Mouse (Mus musculus) limb, embryonic 12.5 days (tissue): Measurements from ENCODE around the gene Moap1. TPM values are rescaled to one million over a fixed set of nuclear protein-coding genes. Genes with fewer than 3 reads are reported as not detected.

ENCODE experiments used
- ATAC-seq: fragments of 200-750 bp; cut with Nextera tagmentation; 2 replicates; pipeline ENCODE4 v1.8.0; 2017; ENCODE audit warnings: low read depth, moderate TSS enrichment; ENCODE audit not compliant: insufficient number of reproducible peaks, insufficient read depth, low FRiP score, low TSS enrichment
- H3K27ac ChIP-seq: fragments of 300-500 bp; sonication (generic); 2 replicates; pipeline ENCODE4 v1.5.1; 2016; ENCODE audit warnings: mild to moderate bottlenecking, moderate library complexity
- H3K27me3 ChIP-seq: fragments of 300-500 bp; sonication (generic); 2 replicates; pipeline ENCODE4 v1.6.1; 2016; ENCODE audit warnings: mild to moderate bottlenecking, moderate library complexity
- H3K36me3 ChIP-seq: fragments of 300-500 bp; sonication (generic); 2 replicates; pipeline ENCODE4 v1.6.1; 2016; ENCODE audit warnings: mild to moderate bottlenecking, moderate library complexity
- H3K4me1 ChIP-seq: fragments of 300-500 bp; sonication (generic); replicated peaks from 2 replicates; pipeline ENCODE4 v1.6.1; 2016
- H3K4me2 ChIP-seq: fragments of 300-500 bp; sonication (generic); 2 replicates; pipeline ENCODE4 v1.6.1; 2016; ENCODE audit warnings: mild to moderate bottlenecking, moderate library complexity
- H3K4me3 ChIP-seq: fragments of 300-500 bp; sonication (generic); replicated peaks from 2 replicates; pipeline ENCODE4 v1.5.1; 2016; ENCODE audit warnings: mild to moderate bottlenecking
- H3K9ac ChIP-seq: fragments of 300-500 bp; sonication (generic); replicated peaks from 2 replicates; pipeline ENCODE4 v1.6.1; 2016; ENCODE audit warnings: mild to moderate bottlenecking, moderate library complexity
- H3K9me3 ChIP-seq: fragments of 300-500 bp; sonication (generic); 2 replicates; pipeline ENCODE4 v1.6.1; 2016; ENCODE audit warnings: mild to moderate bottlenecking, moderate library complexity
- WGBS: fragments of 180-500 bp; shearing (Covaris S2); methylation state at CpG from one replicate; pipeline ENCODE4 v1.1.7; 2016; 5-methylcytosine and 5-hydroxymethylcytosine counted together
- polyA plus RNA-seq: library from polyadenylated mRNA; unstranded; fragments of >200 nt; fragmentation: Nextera tagmentation; extraction: Ambion mirVana; gene quantifications from 2 replicates; pipeline ENCODE4 v1.2.1, GENCODE M21; 2016

Moap1 gene
- polyA plus RNA-seq, 1 experiment from 2014 or later = 34.1 TPM

DNA sequence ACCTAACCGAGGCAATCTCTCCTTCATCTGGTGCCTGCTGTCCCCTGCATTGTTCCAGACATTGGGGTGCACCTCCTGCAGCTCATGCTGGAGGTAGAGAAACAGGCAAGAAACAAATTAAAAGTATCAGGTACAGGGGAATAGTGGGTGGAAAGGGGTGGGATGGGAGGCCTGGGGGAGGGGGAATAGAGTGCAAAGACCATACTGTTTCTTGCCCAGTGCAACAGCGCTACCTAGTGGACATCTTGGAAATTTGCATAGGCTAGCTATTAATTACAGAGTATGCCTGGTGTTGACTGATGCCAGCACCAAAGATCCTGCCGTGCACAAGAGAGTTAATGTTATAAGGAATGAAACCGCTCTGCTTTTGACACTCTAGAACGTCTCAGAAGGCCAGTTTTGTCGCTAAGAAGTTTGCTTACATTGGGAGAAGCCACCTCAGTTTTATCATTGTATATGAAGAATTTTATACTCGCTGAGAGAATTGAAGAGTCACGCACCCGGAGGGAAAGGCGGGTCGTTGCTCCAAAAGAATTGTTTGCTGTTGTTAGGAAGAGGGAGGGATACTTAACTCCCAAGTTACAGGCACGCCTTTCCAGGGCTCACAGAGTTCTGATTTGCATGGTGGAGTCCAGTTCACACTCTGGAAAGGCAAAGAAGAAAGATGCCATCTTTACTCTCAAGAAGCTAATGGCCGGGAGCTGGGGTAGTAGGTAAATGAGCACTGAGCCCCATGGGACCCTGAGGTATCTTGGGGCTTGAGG, 23.7 kb downstream of the Moap1 start:
- Histone ChIP-seq H3K27ac (no peak overlapping the region), H3K9ac (no peak overlapping the region), H3K4me2 (peak overlapping the region; percentile 39), H3K9me3 (no peaks in the 10 kb centered on the region), H3K27me3 (no peaks in the 10 kb centered on the region), H3K36me3 (no peaks in the 10 kb centered on the region), H3K4me3 (no peak overlapping the region), H3K4me1 (peaks cover 9% of the 10 kb centered on the region)
- WGBS = 31% methylated on average over 13 of the region's 13 CpGs
- ATAC-seq = peak; percentile 50; the same call in 1 of the 2 replicates

DNA sequence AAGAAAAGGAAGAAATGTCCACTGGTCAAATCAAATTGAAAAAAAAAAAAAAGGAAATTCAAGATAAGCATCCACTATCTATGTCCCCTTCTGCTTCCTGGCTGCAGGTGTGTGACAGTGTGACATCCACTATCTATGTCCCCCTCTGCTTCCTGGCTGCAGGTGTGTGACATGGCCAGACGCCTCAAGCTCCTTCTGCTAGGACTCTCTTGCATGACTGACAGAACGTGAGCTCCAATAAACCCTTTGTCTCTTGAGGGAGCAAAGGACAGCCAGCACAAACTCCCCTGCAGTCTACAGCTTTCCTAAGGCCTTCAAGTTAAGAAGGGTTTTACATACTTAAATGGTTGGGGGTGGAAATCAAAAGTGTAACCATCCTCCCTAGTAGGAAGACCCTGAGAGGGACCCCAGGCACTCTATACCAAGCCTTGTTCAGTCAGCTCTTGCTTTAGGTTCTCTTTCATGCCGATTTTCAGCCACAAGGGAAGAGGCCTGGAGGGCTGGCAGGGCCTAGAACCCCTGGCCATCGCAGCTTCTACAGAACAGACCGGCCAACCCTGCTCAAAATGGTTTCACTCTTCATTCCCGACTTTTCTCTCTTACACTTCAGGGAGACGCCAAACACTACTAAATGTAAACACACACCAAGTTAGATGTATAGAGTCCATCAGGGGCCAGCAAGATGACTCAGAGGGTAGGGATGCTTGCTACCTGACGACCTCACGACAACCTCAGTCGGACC, 28.6 kb downstream of the Moap1 start:
- Histone ChIP-seq H3K27ac (no peak overlapping the region), H3K4me3 (no peak overlapping the region), H3K4me1 (peaks cover 35% of the 10 kb centered on the region), H3K9ac (no peak overlapping the region), H3K9me3 (no peaks in the 10 kb centered on the region), H3K4me2 (no peak overlapping the region), H3K36me3 (no peaks in the 10 kb centered on the region), H3K27me3 (no peaks in the 10 kb centered on the region)
- WGBS = 84% methylated on average over 10 of the region's 10 CpGs
- ATAC-seq = no peak

DNA sequence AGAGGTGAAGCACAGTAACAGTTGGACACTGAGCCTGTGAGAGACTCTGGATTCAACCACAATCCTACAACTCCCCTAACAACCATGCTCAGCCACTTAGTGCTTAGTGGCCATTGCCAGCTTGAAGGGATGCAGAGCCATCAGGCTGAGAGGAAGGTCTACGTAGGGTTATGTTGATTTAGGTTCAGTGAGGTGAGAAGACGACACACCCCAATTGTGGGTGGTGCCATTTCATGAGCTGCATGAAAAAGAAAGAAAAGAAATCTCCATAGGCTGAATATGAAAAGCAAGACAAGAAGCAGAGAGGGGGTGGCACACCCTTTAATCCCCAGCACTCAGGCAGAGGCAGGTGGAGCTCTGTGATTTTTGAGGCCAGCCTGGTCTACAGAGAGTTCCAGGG, 29.3 kb downstream of the Moap1 start:
- H3K9me3 ChIP-seq = no peaks in the 10 kb centered on the region
- no peak overlapping the region for H3K9ac ChIP-seq
- no peaks in the 10 kb centered on the region for H3K36me3 ChIP-seq
- H3K4me2 ChIP-seq = no peak overlapping the region
- ATAC-seq = no peak
- H3K4me3 ChIP-seq = no peak overlapping the region
- H3K27ac ChIP-seq = no peak overlapping the region
- H3K4me1 ChIP-seq = peaks cover 31% of the 10 kb centered on the region
- WGBS = 75% methylated on average over 2 of the region's 2 CpGs
- no peaks in the 10 kb centered on the region for H3K27me3 ChIP-seq

GRCm38 (mm10) chr12:102713153-102713865, 30.2 kb downstream of the Moap1 start:
- H3K27me3 ChIP-seq = no peaks in the 10 kb centered on the region
- H3K9me3 ChIP-seq = no peaks in the 10 kb centered on the region
- 56% methylated on average over 20 of the region's 20 CpGs for WGBS
- ATAC-seq = no peak
- no peaks in the 10 kb centered on the region for H3K36me3 ChIP-seq
- no peak overlapping the region for H3K9ac ChIP-seq
- H3K4me1 ChIP-seq = peaks cover 30% of the 10 kb centered on the region
- H3K4me3 ChIP-seq = no peak overlapping the region
- H3K27ac ChIP-seq = 0 out of 2 replicates have a peak overlapping the region, but pooled peaks have one; percentile 0
- H3K4me2 ChIP-seq = peak overlapping the region; percentile 11; the same call in 1 of the 2 replicates

- no peak overlapping the region for H3K27ac ChIP-seq
- H3K27me3 ChIP-seq = no peaks in the 10 kb centered on the region; the same call in 1 of the 2 replicates
- no peak overlapping the region for H3K4me3 ChIP-seq
- no peak overlapping the region for H3K9ac ChIP-seq
- no peaks in the 10 kb centered on the region for H3K9me3 ChIP-seq
- no peaks in the 10 kb centered on the region for H3K36me3 ChIP-seq
- peaks cover 30% of the 10 kb centered on the region for H3K4me1 ChIP-seq
- 51% methylated on average over 4 of the region's 4 CpGs for WGBS
- no peak overlapping the region for H3K4me2 ChIP-seq
- ATAC-seq = no peak
These were observed 32.5 kb downstream of the Moap1 start for GRCm38 (mm10) chr12:102710851-102711375.

GRCm38 (mm10) chr12:102709896-102710295, 33.6 kb downstream of the Moap1 start:
- WGBS = 77% methylated on average over 5 of the region's 5 CpGs
- Histone ChIP-seq H3K4me2 (no peak overlapping the region), H3K4me1 (peaks cover 37% of the 10 kb centered on the region), H3K4me3 (no peak overlapping the region), H3K27me3 (no peaks in the 10 kb centered on the region; the same call in 1 of the 2 replicates), H3K27ac (no peak overlapping the region), H3K9ac (no peak overlapping the region), H3K9me3 (no peaks in the 10 kb centered on the region), H3K36me3 (no peaks in the 10 kb centered on the region)
- ATAC-seq = no peak

- no peak overlapping the region for H3K9ac ChIP-seq
- H3K36me3 ChIP-seq = no peaks in the 10 kb centered on the region
- WGBS = 81% methylated on average over 11 of the region's 11 CpGs
- H3K9me3 ChIP-seq = no peaks in the 10 kb centered on the region
- H3K4me3 ChIP-seq = no peak overlapping the region
- peaks cover 40% of the 10 kb centered on the region for H3K4me1 ChIP-seq
- no peak overlapping the region for H3K4me2 ChIP-seq
- no peak for ATAC-seq
- no peak overlapping the region for H3K27ac ChIP-seq
- H3K27me3 ChIP-seq = peaks cover 8% of the 10 kb centered on the region
These were observed 35.2 kb downstream of the Moap1 start for GRCm38 (mm10) chr12:102708220-102708619.

GRCm38 (mm10) chr12:102706833-102707463, 36.5 kb downstream of the Moap1 start:
- peaks cover 45% of the 10 kb centered on the region for H3K4me1 ChIP-seq
- H3K9ac ChIP-seq = no peak overlapping the region

GRCm38 (mm10) chr12:102705906-102706640, 37.4 kb downstream of the Moap1 start:
- H3K9me3 ChIP-seq = no peaks in the 10 kb centered on the region
- peak overlapping the region; percentile 95 for H3K4me2 ChIP-seq
- no peaks in the 10 kb centered on the region for H3K36me3 ChIP-seq
- no peak for ATAC-seq
- WGBS = 83% methylated on average over 6 of the region's 6 CpGs
- no peak overlapping the region for H3K27ac ChIP-seq
- H3K27me3 ChIP-seq = peaks cover 9% of the 10 kb centered on the region
- H3K4me1 ChIP-seq = peaks cover 45% of the 10 kb centered on the region
- H3K9ac ChIP-seq = no peak overlapping the region
- no peak overlapping the region for H3K4me3 ChIP-seq

More at GRCm38 (mm10) chr12:102706833-102707463, 36.5 kb downstream of the Moap1 start:
- Histone ChIP-seq H3K36me3 (no peaks in the 10 kb centered on the region), H3K4me2 (no peak overlapping the region), H3K4me3 (no peak overlapping the region), H3K27ac (no peak overlapping the region), H3K27me3 (peaks cover 9% of the 10 kb centered on the region), H3K9me3 (no peaks in the 10 kb centered on the region)
- 79% methylated on average over 10 of the region's 10 CpGs for WGBS
- no peak for ATAC-seq

DNA sequence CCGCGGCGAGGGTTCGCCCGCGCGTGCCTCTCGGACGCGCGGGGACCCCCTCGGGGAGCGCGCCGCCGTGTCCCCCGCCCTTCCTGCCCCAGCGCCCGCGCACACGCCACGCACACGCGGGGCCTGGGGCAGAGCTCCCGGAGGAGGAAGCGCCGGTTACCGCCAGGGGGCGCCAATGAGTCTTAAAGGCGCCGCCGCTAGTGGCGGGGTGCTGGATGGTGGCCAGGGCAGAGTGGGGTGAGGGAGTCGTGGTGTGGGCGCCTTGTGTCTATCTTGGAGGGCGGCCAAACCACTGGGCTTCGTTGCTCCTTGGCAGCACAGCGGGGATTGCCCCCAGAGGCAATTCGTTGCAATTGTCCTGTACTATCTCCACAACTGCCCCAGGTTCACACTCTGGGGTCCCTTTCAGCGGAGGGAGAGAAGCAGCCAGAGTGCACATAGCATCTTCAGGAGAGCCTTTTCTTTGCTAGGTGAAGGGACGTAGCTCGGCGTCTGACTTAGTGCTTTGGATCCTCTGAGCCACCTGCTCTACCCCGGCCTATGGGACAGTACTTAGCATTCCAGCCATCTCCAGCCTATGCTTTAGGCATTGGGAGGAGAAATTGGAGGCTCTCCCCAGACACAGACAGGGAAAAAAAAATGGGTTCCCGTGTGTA, 38.1 kb downstream of the Moap1 start:
- 3% methylated on average over 45 of the region's 45 CpGs for WGBS
- ATAC-seq = peak; percentile 77
- H3K36me3 ChIP-seq = no peaks in the 10 kb centered on the region
- H3K9ac ChIP-seq = peak overlapping the region; percentile 84
- H3K4me1 ChIP-seq = peaks cover 42% of the 10 kb centered on the region
- peak overlapping the region; percentile 83 for H3K27ac ChIP-seq
- H3K27me3 ChIP-seq = peaks cover 9% of the 10 kb centered on the region
- no peaks in the 10 kb centered on the region for H3K9me3 ChIP-seq
- peak overlapping the region; percentile 76 for H3K4me3 ChIP-seq
- H3K4me2 ChIP-seq = peak overlapping the region; percentile 95
